Mouse (Mus musculus) C2C12 (cell line): Measurements from ENCODE around the gene Gm20518.

ENCODE experiments used
- CEBPB ChIP-seq: IDR thresholded peaks from one replicate; pipeline ENCODE4 v1.6.1; 2011; ENCODE audit warnings: low read depth, mild to moderate bottlenecking, control low read depth, moderate library complexity
- CTCF ChIP-seq: IDR thresholded peaks from one replicate; pipeline ENCODE4 v1.5.1; 2011; ENCODE audit not compliant: control insufficient read depth, insufficient read depth, insufficient read length
- FOSL1 ChIP-seq: IDR thresholded peaks from one replicate; pipeline ENCODE4 v1.8.0; 2011; ENCODE audit warnings: mild to moderate bottlenecking, low read length; ENCODE audit not compliant: poor library complexity, insufficient read depth, severe bottlenecking
- MAX ChIP-seq: IDR thresholded peaks from one replicate; pipeline ENCODE4 v1.6.1; 2011; ENCODE audit warnings: mild to moderate bottlenecking, control low read depth
- MYOD1 ChIP-seq: IDR thresholded peaks from one replicate; pipeline ENCODE4 v1.6.1; 2011; ENCODE audit warnings: low read depth; ENCODE audit not compliant: control insufficient read depth, insufficient read length
- USF1 ChIP-seq: IDR thresholded peaks from one replicate; pipeline ENCODE4 v1.6.1; 2011; ENCODE audit warnings: low read depth, mild to moderate bottlenecking, control low read depth, moderate library complexity

GRCm38 (mm10) chr16:17929631-17930030 is 38.2 kb upstream of the Gm20518 start:
- TF ChIP-seq CTCF = no peak
- TF ChIP-seq MAX = no peak
- no peak for TF ChIP-seq FOSL1
- no peak for TF ChIP-seq USF1
- TF ChIP-seq CEBPB = no peak
- no peak for TF ChIP-seq MYOD1
